Mouse (Mus musculus) kidney, postnatal 36 days (tissue): Measurements from ENCODE around the gene Usp49.
"Not testable (repeated sequence)": the region's sequence is repeated elsewhere in the genome, so short reads cannot be mapped to it uniquely, and the experiment has no call there.

Experiments
- DNase-seq, 2 experiments: peaks; one replicate each; pipeline ENCODE4 v3.0.0; 2021 to 2022; ENCODE audit warnings: mixed read lengths in 2 of 2

Usp49 gene

GRCm38 (mm10) chr17:47630678-47631065 lies at the start of gene Usp49:
Usp49 (plus strand) TSS chr17:47630690.
- DNase-seq = no peak

- DNase-seq = no peak
Measured at GRCm38 (mm10) chr17:47580962-47581361, 49.5 kb upstream of the Usp49 start.

GRCm38 (mm10) chr17:47588517-47588916 lies 42.0 kb upstream of the Usp49 start:
- no peak for DNase-seq

- no peak for DNase-seq
Measured at GRCm38 (mm10) chr17:47591073-47591472, 39.4 kb upstream of the Usp49 start.

- peak; percentile 96 to 100 for DNase-seq
Measured at GRCm38 (mm10) chr17:47593215-47593853, 37.2 kb upstream of the Usp49 start.

GRCm38 (mm10) chr17:47593854-47594182 lies 36.7 kb upstream of the Usp49 start:
- DNase-seq = no peak

- DNase-seq = peak; percentile 57 to 73
Measured at GRCm38 (mm10) chr17:47594183-47594968, 36.1 kb upstream of the Usp49 start.

- DNase-seq = no peak
Measured at GRCm38 (mm10) chr17:47594969-47595247, 35.6 kb upstream of the Usp49 start.

GRCm38 (mm10) chr17:47595248-47596161 lies 35.0 kb upstream of the Usp49 start:
- peak; percentile 82 to 84 for DNase-seq

GRCm38 (mm10) chr17:47596162-47596838 lies 34.2 kb upstream of the Usp49 start:
- no peak for DNase-seq

GRCm38 (mm10) chr17:47596839-47597164 lies 33.7 kb upstream of the Usp49 start:
- no peak for DNase-seq

GRCm38 (mm10) chr17:47597261-47597660 lies 33.2 kb upstream of the Usp49 start:
- no peak for DNase-seq

- peak in 1 of 2 experiments; percentile 40 for DNase-seq
Measured at GRCm38 (mm10) chr17:47597838-47598579, 32.5 kb upstream of the Usp49 start.

GRCm38 (mm10) chr17:47598580-47599304 lies 31.7 kb upstream of the Usp49 start:
- not testable (repeated sequence) for DNase-seq

GRCm38 (mm10) chr17:47599511-47600297 lies 30.8 kb upstream of the Usp49 start:
- peak; percentile 36 to 42 for DNase-seq

- DNase-seq = no peak
Measured at GRCm38 (mm10) chr17:47600601-47601388, 29.7 kb upstream of the Usp49 start.

- no peak for DNase-seq
Measured at GRCm38 (mm10) chr17:47601389-47601755, 29.1 kb upstream of the Usp49 start.

GRCm38 (mm10) chr17:47602289-47602688 lies 28.2 kb upstream of the Usp49 start:
- DNase-seq = no peak

GRCm38 (mm10) chr17:47606220-47606619 lies 24.3 kb upstream of the Usp49 start:
- DNase-seq = peak in 1 of 2 experiments; percentile 67

GRCm38 (mm10) chr17:47609182-47609581 lies 21.3 kb upstream of the Usp49 start:
- DNase-seq = no peak
